ENCODE assay signal across 14 mouse cellular contexts in the genomic region with DNA sequence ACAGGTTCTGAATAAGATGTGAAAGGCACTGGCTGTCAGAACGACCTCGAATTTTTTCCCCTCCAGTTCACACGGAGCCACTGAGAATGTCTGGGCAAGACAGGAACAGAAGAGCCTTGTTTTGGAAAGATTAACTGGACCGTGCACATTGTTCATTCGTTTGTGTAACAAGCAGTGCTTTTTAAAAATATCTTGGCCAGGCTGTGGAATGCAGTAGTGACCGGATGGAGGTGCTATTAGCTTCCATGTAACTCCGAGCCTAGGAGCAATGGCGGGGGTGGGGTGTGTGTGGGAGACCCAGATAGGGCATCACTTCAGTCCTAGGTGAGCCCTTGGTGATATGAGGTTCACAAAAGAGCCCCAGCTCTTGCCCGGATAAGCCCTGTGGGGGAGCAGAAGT.
DNase-seq lines count a peak whose midpoint lies in the region; ATAC-seq and TF ChIP-seq lines count a peak whose summit lies in the region.
"Had no signal": no experiment of that assay in that cellular context is flagged by ENCODE, and none has a peak within 500 bp of the region (broad histone marks: within the 10 kb centered on the region; RNA-seq: fewer than 3 reads in every experiment).

No protein-coding gene starts in this region.

- peak; percentile 29; the same call in 1 of the 2 replicates for ATAC-seq in cerebellum, adult (ENCODE audit: insufficient number of reproducible peaks, low FRiP score, low TSS enrichment)
- ATAC-seq in midbrain, embryonic 13.5 days = 0 out of 2 replicates have a peak, but pooled peaks have one; percentile 30
- ATAC-seq in midbrain, embryonic 11.5 days (ENCODE audit: low FRiP score) = no peak
- ATAC-seq in midbrain, postnatal 0 days (ENCODE audit: low FRiP score) = no peak

- H3K36me3 ChIP-seq in midbrain, embryonic 13.5 days = no peaks in the 10 kb centered on the region
- no peaks in the 10 kb centered on the region for H3K36me3 ChIP-seq in midbrain, embryonic 11.5 days (ENCODE audit: control insufficient read depth, insufficient read depth, low read length)
- H3K36me3 ChIP-seq in midbrain, postnatal 0 days (ENCODE audit: insufficient read depth, low read length) = no peaks in the 10 kb centered on the region
- H3K36me3 ChIP-seq: heart, embryonic 13.5 days; lung, embryonic 15.5 days; neural tube, embryonic 12.5 days had no signal

- no peak overlapping the region for H3K4me3 ChIP-seq in midbrain, embryonic 13.5 days (replicated peaks)
- no peak overlapping the region for H3K4me3 ChIP-seq in midbrain, embryonic 11.5 days (ENCODE audit: low read depth, low read length)
- no peak overlapping the region for H3K4me3 ChIP-seq in midbrain, postnatal 0 days (ENCODE audit: low read depth, low read length)
- H3K4me3 ChIP-seq: erythroblast, embryonic 14.5 days; heart, embryonic 13.5 days; left cerebral cortex, adult 2 months; lung, embryonic 15.5 days; neural tube, embryonic 12.5 days had no signal

- 60% methylated on average over 9 of the region's 9 CpGs for WGBS in midbrain, embryonic 13.5 days
- 70% methylated on average over 9 of the region's 9 CpGs for WGBS in midbrain, embryonic 11.5 days
- 55% methylated on average over 9 of the region's 9 CpGs for WGBS in midbrain, postnatal 0 days

- H3K4me2 ChIP-seq in midbrain, embryonic 13.5 days (replicated peaks) = no peak overlapping the region
- no peak overlapping the region for H3K4me2 ChIP-seq in midbrain, embryonic 11.5 days
- no peak overlapping the region for H3K4me2 ChIP-seq in midbrain, postnatal 0 days (ENCODE audit: low read depth, low read length, poor library complexity, severe bottlenecking)
- H3K4me2 ChIP-seq: heart, embryonic 13.5 days; hindbrain, embryonic 14.5 days; lung, embryonic 15.5 days; neural tube, embryonic 12.5 days had no signal

- no peak for DNase-seq in cerebellum, adult 11 months
- DNase-seq in midbrain, embryonic 11.5 days (ENCODE audit: low spot score, missing footprints) = no peak
- DNase-seq in cerebellum, adult 9-11 months = peak; percentile 58
- peak; percentile 37 for DNase-seq in midbrain, postnatal 0 days (ENCODE audit: low spot score)
- DNase-seq in urinary bladder, postnatal 10 days (ENCODE audit: low spot score) = no peak
- DNase-seq in thymus, adult 18-20 months = no peak

- H3K4me1 ChIP-seq in midbrain, embryonic 13.5 days (replicated peaks) = no peaks in the 10 kb centered on the region
- no peaks in the 10 kb centered on the region for H3K4me1 ChIP-seq in midbrain, embryonic 11.5 days (ENCODE audit: control insufficient read depth, insufficient read depth, low read length)
- H3K4me1 ChIP-seq in midbrain, postnatal 0 days (ENCODE audit: insufficient read depth, low read length) = no peaks in the 10 kb centered on the region
- H3K4me1 ChIP-seq: lung, embryonic 15.5 days had no signal

- no peaks in the 10 kb centered on the region for H3K9me3 ChIP-seq in midbrain, embryonic 13.5 days
- H3K9me3 ChIP-seq in midbrain, embryonic 11.5 days (ENCODE audit: control insufficient read depth, low read length) = no peaks in the 10 kb centered on the region
- H3K9me3 ChIP-seq in midbrain, postnatal 0 days (ENCODE audit: low read length) = no peaks in the 10 kb centered on the region
- H3K9me3 ChIP-seq: heart, embryonic 13.5 days; lung, embryonic 15.5 days; neural tube, embryonic 12.5 days had no signal

- no peak overlapping the region for H3K27ac ChIP-seq in midbrain, embryonic 13.5 days
- H3K27ac ChIP-seq in midbrain, embryonic 11.5 days (ENCODE audit: low read depth, low read length) = no peak overlapping the region
- no peak overlapping the region for H3K27ac ChIP-seq in midbrain, postnatal 0 days (ENCODE audit: low read depth, low read length)
- H3K27ac ChIP-seq: heart, embryonic 13.5 days; hindbrain, embryonic 14.5 days; left cerebral cortex, adult 2 months; lung, embryonic 15.5 days; neural tube, embryonic 12.5 days had no signal

- no peak for TF ChIP-seq CTCF in midbrain, postnatal 0 days (IDR thresholded peaks at IDR 0.05)

- 0 out of 2 replicates have a peak overlapping the region, but pooled peaks have one; percentile 19 for H3K9ac ChIP-seq in midbrain, embryonic 13.5 days (replicated peaks)
- no peak overlapping the region for H3K9ac ChIP-seq in midbrain, embryonic 11.5 days (ENCODE audit: low read length)
- peak overlapping the region; percentile 13; the same call in 1 of the 2 replicates for H3K9ac ChIP-seq in midbrain, postnatal 0 days (replicated peaks; ENCODE audit: low read length, poor library complexity, severe bottlenecking)
- H3K9ac ChIP-seq: heart, embryonic 13.5 days; hindbrain, embryonic 14.5 days; lung, embryonic 15.5 days; neural tube, embryonic 12.5 days had no signal

- H3K27me3 ChIP-seq in midbrain, embryonic 13.5 days = no peaks in the 10 kb centered on the region
- H3K27me3 ChIP-seq in midbrain, embryonic 11.5 days (ENCODE audit: control insufficient read depth, insufficient read depth, low read length) = no peaks in the 10 kb centered on the region
- no peaks in the 10 kb centered on the region for H3K27me3 ChIP-seq in midbrain, postnatal 0 days (ENCODE audit: insufficient read depth, low read length)
- H3K27me3 ChIP-seq: lung, embryonic 15.5 days; neural tube, embryonic 12.5 days had no signal

Comparison
In these comparisons a context has a peak if more than half of its experiments do, and no peak if none do; other contexts are left out.
1. ATAC-seq: peak in cerebellum, adult (single experiment) and midbrain, embryonic 13.5 days (single experiment); none in midbrain, embryonic 11.5 days (single experiment) and midbrain, postnatal 0 days (single experiment).
2. DNase-seq: peak in cerebellum, adult 9-11 months (single experiment) and midbrain, postnatal 0 days (single experiment); none in cerebellum, adult 11 months (single experiment), midbrain, embryonic 11.5 days (single experiment), urinary bladder, postnatal 10 days (single experiment) and thymus, adult 18-20 months (0 of 2).